Mouse (Mus musculus) kidney, adult 10 weeks (tissue): Measurements from ENCODE around the gene Sh3bgrl3. TPM values are rescaled to one million over a fixed set of nuclear protein-coding genes. Genes with fewer than 3 reads are reported as not detected.

Source experiments
- polyA plus RNA-seq: library from polyadenylated mRNA; stranded (reverse); fragments of 350-450 nt; fragmentation: Illumina TruSeq; extraction: RNeasy Lipid Tissue Mini Kit (QIAGEN cat#74804); gene quantifications from one replicate; pipeline ENCODE4 v1.2.3, GENCODE M21; 2014; ENCODE audit warnings: low read depth, low replicate concordance

The Sh3bgrl3 gene
- polyA plus RNA-seq, result 1.0 TPM

DNA sequence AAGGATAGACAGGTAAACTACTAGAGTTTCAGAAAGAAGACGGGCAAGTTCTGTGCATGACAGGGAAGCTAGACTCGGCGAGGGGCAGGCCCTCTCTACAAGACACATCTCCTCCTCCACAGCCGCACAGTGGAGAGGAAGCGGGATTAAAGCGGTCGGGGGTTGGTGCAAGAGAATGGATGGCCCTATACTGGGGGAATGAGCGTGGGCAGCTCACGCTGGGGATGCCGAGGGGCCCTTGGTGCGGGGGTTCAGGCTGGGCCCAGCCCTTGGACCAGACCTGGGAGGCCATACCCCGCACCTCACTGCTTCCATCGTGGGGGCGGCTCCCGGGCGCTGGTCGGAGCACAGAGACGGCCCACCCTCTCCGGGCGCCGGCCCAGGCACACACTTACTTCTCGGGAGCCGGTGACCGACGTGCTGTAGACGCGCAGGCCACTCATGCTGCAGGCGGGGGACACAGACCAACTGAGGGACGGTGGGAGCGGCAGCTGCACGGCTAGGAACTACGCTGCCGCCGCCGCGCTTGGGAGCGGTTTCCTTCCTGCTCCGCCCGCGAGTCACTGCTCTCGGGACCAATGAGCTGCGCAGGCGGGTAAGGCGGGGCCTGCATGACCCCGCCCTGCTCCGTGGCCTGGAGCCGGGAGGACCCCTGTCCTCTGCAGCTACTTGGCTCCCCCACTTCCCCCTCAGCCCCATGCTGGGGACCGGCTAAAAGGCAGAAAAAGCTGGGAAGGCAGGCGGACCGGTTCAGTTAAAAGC is at the start of gene Sh3bgrl3:
Gene Sh3bgrl3 (minus strand): TSS at position 569 of the 762 bp plus-strand sequence.

GRCm38 (mm10) chr4:134101979-134102741 is 26.4 kb downstream of the Sh3bgrl3 start, which contains the start of gene Ubxn11:
Gene Ubxn11, plus strand, starts transcription at chr4:134102570.

GRCm38 (mm10) chr4:134094923-134095547 is 33.6 kb downstream of the Sh3bgrl3 start, which contains the start of gene Cd52:
Gene Cd52, minus strand, starts transcription at chr4:134095082.

Other genes with a start within 250 kb of the Sh3bgrl3 start
- gene Rps6ka1, start 241.0 kb downstream of the Sh3bgrl3 start, polyA plus RNA-seq, result 1.3 TPM
- gene Hmgn2, start 160.1 kb downstream of the Sh3bgrl3 start, polyA plus RNA-seq, result 169 TPM
- gene Dhdds, start 127.9 kb downstream of the Sh3bgrl3 start, polyA plus RNA-seq, result 19.4 TPM
- gene Lin28a, start 109.9 kb downstream of the Sh3bgrl3 start, polyA plus RNA-seq, result not detected
- gene Zfp683, start 75.0 kb downstream of the Sh3bgrl3 start, polyA plus RNA-seq, result not detected
- not detected for gene Crybg2, start 68.0 kb downstream of the Sh3bgrl3 start, polyA plus RNA-seq
- 15.0 TPM for gene Cd52, start 33.7 kb downstream of the Sh3bgrl3 start, polyA plus RNA-seq
- 0.53 TPM for gene Ubxn11, start 26.2 kb downstream of the Sh3bgrl3 start, polyA plus RNA-seq
- gene Cep85, start 58.3 kb upstream of the Sh3bgrl3 start, polyA plus RNA-seq, result 9.9 TPM
- not detected for gene Gm7534, start 74.2 kb upstream of the Sh3bgrl3 start, polyA plus RNA-seq
- not detected for gene Catsper4, start 98.6 kb upstream of the Sh3bgrl3 start, polyA plus RNA-seq
- 0.65 TPM for gene Cnksr1, start 109.6 kb upstream of the Sh3bgrl3 start, polyA plus RNA-seq
- gene E130218I03Rik, start 114.9 kb upstream of the Sh3bgrl3 start, polyA plus RNA-seq, result not detected
- gene Zfp593, start 116.8 kb upstream of the Sh3bgrl3 start, polyA plus RNA-seq, result not detected
- not detected for gene Gm30191, start 118.1 kb upstream of the Sh3bgrl3 start, polyA plus RNA-seq
- not detected for gene Grrp1, start 125.3 kb upstream of the Sh3bgrl3 start, polyA plus RNA-seq
- gene Pdik1l, start 159.1 kb upstream of the Sh3bgrl3 start, polyA plus RNA-seq, result 16.7 TPM
- gene Trim63, start 186.3 kb upstream of the Sh3bgrl3 start, polyA plus RNA-seq, result 6.7 TPM
- 9.1 TPM for gene Slc30a2, start 214.4 kb upstream of the Sh3bgrl3 start, polyA plus RNA-seq